Mouse (Mus musculus) kidney, adult 18-20 months (tissue): ENCODE data around the gene Hist2h4.
"Not testable (repeated sequence)": the region's sequence is repeated elsewhere in the genome, so short reads cannot be mapped to it uniquely, and the experiment has no call there.

Source experiments
- DNase-seq: peaks from one replicate; pipeline ENCODE4 v3.0.0; 2021

Hist2h4 gene

GRCm38 (mm10) chr3:96268776-96269378 is 5.8 kb upstream of the Hist2h4 start:
- DNase-seq: peak; percentile 33

- DNase-seq: peak; percentile 81
These were observed 5.1 kb upstream of the Hist2h4 start, which contains the start of gene Hist2h3b for GRCm38 (mm10) chr3:96268051-96268775. TSS of gene Hist2h3b (plus strand) at chr3:96268654.

GRCm38 (mm10) chr3:96267541-96267940 is 4.4 kb upstream of the Hist2h4 start:
- DNase-seq: no peak

- DNase-seq: no peak
These were observed 3.1 kb upstream of the Hist2h4 start for GRCm38 (mm10) chr3:96266132-96266710.

GRCm38 (mm10) chr3:96264404-96264949 is 1.4 kb upstream of the Hist2h4 start:
- DNase-seq: no peak

- peak; percentile 73 for DNase-seq
These were observed 670 bp upstream of the Hist2h4 start for GRCm38 (mm10) chr3:96263558-96264403.

GRCm38 (mm10) chr3:96262216-96262875 is 765 bp downstream of the Hist2h4 start:
- peak; percentile 76 for DNase-seq

- DNase-seq: no peak
These were observed 1.5 kb downstream of the Hist2h4 start for GRCm38 (mm10) chr3:96261623-96262022.

- DNase-seq: no peak
These were observed 2.9 kb downstream of the Hist2h4 start for GRCm38 (mm10) chr3:96260220-96260619.

GRCm38 (mm10) chr3:96257190-96257589 is 5.9 kb downstream of the Hist2h4 start:
- DNase-seq: no peak

GRCm38 (mm10) chr3:96255926-96256593 is 7.1 kb downstream of the Hist2h4 start:
- no peak for DNase-seq

GRCm38 (mm10) chr3:96254683-96255355 is 8.3 kb downstream of the Hist2h4 start:
- no peak for DNase-seq

- DNase-seq: no peak
These were observed 11.3 kb downstream of the Hist2h4 start for GRCm38 (mm10) chr3:96251787-96252186.

GRCm38 (mm10) chr3:96250890-96251289 is 12.2 kb downstream of the Hist2h4 start:
- no peak for DNase-seq

- no peak for DNase-seq
These were observed 14.1 kb downstream of the Hist2h4 start for GRCm38 (mm10) chr3:96249034-96249345.

- DNase-seq: no peak
These were observed 14.7 kb downstream of the Hist2h4 start for GRCm38 (mm10) chr3:96248141-96249033.

GRCm38 (mm10) chr3:96247356-96248140 is 15.6 kb downstream of the Hist2h4 start:
- DNase-seq: no peak

GRCm38 (mm10) chr3:96246427-96246856 is 16.7 kb downstream of the Hist2h4 start, which contains the start of gene Hist2h3c1:
TSS of gene Hist2h3c1 (plus strand) at chr3:96246685.
- DNase-seq: not testable (repeated sequence)

- DNase-seq: not testable (repeated sequence)
These were observed 17.1 kb downstream of the Hist2h4 start for GRCm38 (mm10) chr3:96246018-96246417.
